Mouse (Mus musculus) MEL (cell line): ENCODE data around the gene Cyth3. TPM values are rescaled to one million over a fixed set of nuclear protein-coding genes. Genes with fewer than 3 reads are reported as not detected.

Source experiments
- DNase-seq: peaks from one replicate; pipeline ENCODE4 v3.0.0; 2011; ENCODE audit warnings: low read depth, low spot score
- H3K27ac ChIP-seq: 2 replicates; pipeline ENCODE4 v1.5.1; 2012; ENCODE audit warnings: low read depth, mild to moderate bottlenecking, control low read depth, low read length, moderate library complexity; ENCODE audit not compliant: control insufficient read depth
- H3K27me3 ChIP-seq, 2 experiments: fragments of 150-350 bp in 1 of 2; sonication (generic) in 1 of 2; 2 replicates each; pipeline ENCODE4 v1.6.1; 2012; ENCODE audit warnings: low read length in 2 of 2, mild to moderate bottlenecking in 2 of 2, improper control_type of control experiment in 1 of 2, moderate library complexity in 1 of 2; ENCODE audit not compliant: insufficient read depth in 2 of 2, control insufficient read depth in 1 of 2
- H3K36me3 ChIP-seq, 2 experiments: 2 replicates each; pipeline ENCODE4 v1.6.1; 2012 to 2014; ENCODE audit warnings: low read length in 2 of 2, improper control_type of control experiment in 1 of 2, inconsistent platforms in 1 of 2, mild to moderate bottlenecking in 1 of 2; ENCODE audit not compliant: insufficient read depth in 2 of 2, control insufficient read depth in 1 of 2
- H3K4me1 ChIP-seq, 2 experiments: fragments of 150-350 bp in 1 of 2; sonication (generic) in 1 of 2; 2 replicates each; pipeline ENCODE4 v1.6.1; 2012; ENCODE audit warnings: low read length in 2 of 2, improper control_type of control experiment in 1 of 2, mild to moderate bottlenecking in 1 of 2; ENCODE audit not compliant: insufficient read depth in 2 of 2, control insufficient read depth in 1 of 2
- H3K4me3 ChIP-seq, 2 experiments: fragments of 150-350 bp in 1 of 2; sonication (generic) in 1 of 2; 2 replicates each; pipeline ENCODE4 v1.5.1; 2012; ENCODE audit warnings: low read depth in 2 of 2, low read length in 2 of 2, mild to moderate bottlenecking in 2 of 2, moderate library complexity in 2 of 2, control low read depth in 1 of 2, improper control_type of control experiment in 1 of 2; ENCODE audit not compliant: control insufficient read depth in 1 of 2, insufficient read depth in 1 of 2
- H3K79me2 ChIP-seq: 2 replicates; pipeline ENCODE4 v1.6.1; 2012; ENCODE audit warnings: mild to moderate bottlenecking, low read length, moderate library complexity; ENCODE audit not compliant: control insufficient read depth, poor library complexity, insufficient read depth
- H3K9ac ChIP-seq: 2 replicates; pipeline ENCODE4 v1.6.1; 2012; ENCODE audit warnings: low read depth, mild to moderate bottlenecking, control low read depth, low read length, moderate library complexity; ENCODE audit not compliant: control insufficient read depth, poor library complexity, severe bottlenecking
- H3K9me3 ChIP-seq: fragments of 150-350 bp; sonication (generic); replicated peaks from 2 replicates; pipeline ENCODE4 v1.6.1; 2012; ENCODE audit warnings: mild to moderate bottlenecking, low read length, improper control_type of control experiment, moderate library complexity; ENCODE audit not compliant: insufficient read depth
- BHLHE40 ChIP-seq: IDR thresholded peaks from 2 replicates; pipeline ENCODE4 v1.6.1; 2012; ENCODE audit warnings: low read depth, mild to moderate bottlenecking, inconsistent platforms, low read length, improper control_type of control experiment, borderline replicate concordance
- CHD2 ChIP-seq: IDR thresholded peaks from 2 replicates; pipeline ENCODE4 v1.6.1; 2011; ENCODE audit warnings: low read length, improper control_type of control experiment
- E2F4 ChIP-seq: IDR thresholded peaks from 2 replicates; pipeline ENCODE4 v1.6.1; 2011; ENCODE audit warnings: low read depth, low read length, improper control_type of control experiment, borderline replicate concordance
- EP300 ChIP-seq, 2 experiments: IDR thresholded peaks; 2 replicates each; pipeline ENCODE4 v1.6.1; 2011; ENCODE audit warnings: improper control_type of control experiment in 2 of 2, low read length in 2 of 2, low read depth in 1 of 2, mild to moderate bottlenecking in 1 of 2
- GABPA ChIP-seq: IDR thresholded peaks from 2 replicates; pipeline ENCODE4 v1.6.1; 2012; ENCODE audit warnings: low read depth, mild to moderate bottlenecking, inconsistent platforms, low read length, improper control_type of control experiment, moderate library complexity
- GATA1 ChIP-seq: IDR thresholded peaks from 2 replicates; pipeline ENCODE4 v1.6.1; 2011; ENCODE audit warnings: low read depth, low read length, improper control_type of control experiment
- JUND ChIP-seq: IDR thresholded peaks from 2 replicates; pipeline ENCODE4 v1.6.1; 2011; ENCODE audit warnings: low read depth, mild to moderate bottlenecking, improper control_type of control experiment, low read length
- KAT2A ChIP-seq: conservative IDR thresholded peaks from 2 replicates; pipeline ENCODE4 v1.6.1; 2012; ENCODE audit warnings: low read depth, low read length, improper control_type of control experiment, inconsistent platforms
- MAZ ChIP-seq: IDR thresholded peaks from 2 replicates; pipeline ENCODE4 v1.6.1; 2012; ENCODE audit warnings: low read depth, mild to moderate bottlenecking, inconsistent platforms, low read length, improper control_type of control experiment
- MEF2A ChIP-seq: IDR thresholded peaks from 2 replicates; pipeline ENCODE4 v1.6.1; 2014; ENCODE audit warnings: low read depth, mild to moderate bottlenecking, inconsistent platforms, low read length, improper control_type of control experiment; ENCODE audit not compliant: poor library complexity, insufficient replicate concordance, severe bottlenecking; ENCODE audit errors: extremely low read depth
- MXI1 ChIP-seq: IDR thresholded peaks from 2 replicates; pipeline ENCODE4 v1.6.1; 2011; ENCODE audit warnings: mild to moderate bottlenecking, low read depth, low read length, improper control_type of control experiment
- MYC ChIP-seq: IDR thresholded peaks from 2 replicates; pipeline ENCODE4 v1.6.1; 2011; ENCODE audit warnings: low read depth, mild to moderate bottlenecking, low read length, improper control_type of control experiment, moderate library complexity
- NRF1 ChIP-seq: IDR thresholded peaks from 2 replicates; pipeline ENCODE4 v1.6.1; 2014; ENCODE audit warnings: low read depth, mild to moderate bottlenecking, inconsistent platforms, low read length, improper control_type of control experiment, moderate library complexity; ENCODE audit not compliant: poor library complexity, insufficient read depth, severe bottlenecking
- POLR2A ChIP-seq, 2 experiments: IDR thresholded peaks; 2 replicates each; pipeline ENCODE4 v1.6.1; 2011 to 2012; ENCODE audit warnings: low read length in 2 of 2, mild to moderate bottlenecking in 2 of 2, control low read depth in 1 of 2, improper control_type of control experiment in 1 of 2, low read depth in 1 of 2, moderate library complexity in 1 of 2; ENCODE audit not compliant: control insufficient read depth in 1 of 2, insufficient read depth in 1 of 2, poor library complexity in 1 of 2
- POLR2AphosphoS5 ChIP-seq: IDR thresholded peaks from 2 replicates; pipeline ENCODE4 v1.6.1; 2012; ENCODE audit warnings: low read depth, borderline replicate concordance, mild to moderate bottlenecking, inconsistent platforms, low read length, moderate library complexity, mixed read lengths
- RAD21 ChIP-seq: IDR thresholded peaks from 2 replicates; pipeline ENCODE4 v1.6.1; 2011; ENCODE audit warnings: mild to moderate bottlenecking, low read depth, low read length, improper control_type of control experiment
- RCOR1 ChIP-seq: IDR thresholded peaks from 2 replicates; pipeline ENCODE4 v1.6.1; 2012; ENCODE audit warnings: low read depth, mild to moderate bottlenecking, inconsistent platforms, low read length, improper control_type of control experiment
- SIN3A ChIP-seq: IDR thresholded peaks from 2 replicates; pipeline ENCODE4 v1.6.1; 2012; ENCODE audit warnings: low read length, improper control_type of control experiment, inconsistent platforms
- TAL1 ChIP-seq: IDR thresholded peaks from 2 replicates; pipeline ENCODE4 v1.6.1; 2012; ENCODE audit warnings: mild to moderate bottlenecking, inconsistent platforms, low read length, moderate library complexity, mixed read lengths
- TBP ChIP-seq: IDR thresholded peaks from 2 replicates; pipeline ENCODE4 v1.8.0; 2011; ENCODE audit warnings: low read depth, low read length, improper control_type of control experiment
- USF2 ChIP-seq, 2 experiments: IDR thresholded peaks; 2 replicates each; pipeline ENCODE4 v1.6.1; 2011 to 2012; ENCODE audit warnings: improper control_type of control experiment in 2 of 2, low read length in 2 of 2, borderline replicate concordance in 1 of 2, inconsistent platforms in 1 of 2, low read depth in 1 of 2, mild to moderate bottlenecking in 1 of 2; ENCODE audit not compliant: insufficient read depth in 1 of 2
- ZC3H11A ChIP-seq: IDR thresholded peaks from 2 replicates; pipeline ENCODE4 v1.6.1; 2012; ENCODE audit warnings: low read depth, mild to moderate bottlenecking, inconsistent platforms, low read length, improper control_type of control experiment
- ZKSCAN1 ChIP-seq: IDR thresholded peaks from 2 replicates; pipeline ENCODE4 v1.6.1; 2012; ENCODE audit warnings: low read depth, mild to moderate bottlenecking, inconsistent platforms, low read length, improper control_type of control experiment, moderate library complexity
- ZMIZ1 ChIP-seq: IDR thresholded peaks from 2 replicates; pipeline ENCODE4 v1.6.1; 2012; ENCODE audit warnings: low read depth, mild to moderate bottlenecking, inconsistent platforms, low read length, improper control_type of control experiment, moderate library complexity
- polyA plus RNA-seq, 2 experiments: library from polyadenylated mRNA; stranded (reverse) in 1 of 2; unstranded in 1 of 2; fragments of >175 nt in 1 of 2; fragments of >200 nt in 1 of 2; gene quantifications; 2 replicates each; pipeline versions ENCODE4 v1.2.1 to v1.2.4; 2012; ENCODE audit warnings: low replicate concordance in 2 of 2, low read depth in 1 of 2; ENCODE audit not compliant: insufficient read length in 2 of 2, insufficient read depth in 1 of 2, missing spikeins in 1 of 2
- total RNA-seq: library from RNA; depleted of rRNA; stranded (reverse); fragments of 300-350 nt; gene quantifications from 2 replicates; pipeline ENCODE4 v1.2.3, GENCODE M21; 2012

Cyth3 gene
- total and polyA plus RNA-seq, 3 experiments, result 41.1 to 44.9 TPM; not detected in 1

DNA sequence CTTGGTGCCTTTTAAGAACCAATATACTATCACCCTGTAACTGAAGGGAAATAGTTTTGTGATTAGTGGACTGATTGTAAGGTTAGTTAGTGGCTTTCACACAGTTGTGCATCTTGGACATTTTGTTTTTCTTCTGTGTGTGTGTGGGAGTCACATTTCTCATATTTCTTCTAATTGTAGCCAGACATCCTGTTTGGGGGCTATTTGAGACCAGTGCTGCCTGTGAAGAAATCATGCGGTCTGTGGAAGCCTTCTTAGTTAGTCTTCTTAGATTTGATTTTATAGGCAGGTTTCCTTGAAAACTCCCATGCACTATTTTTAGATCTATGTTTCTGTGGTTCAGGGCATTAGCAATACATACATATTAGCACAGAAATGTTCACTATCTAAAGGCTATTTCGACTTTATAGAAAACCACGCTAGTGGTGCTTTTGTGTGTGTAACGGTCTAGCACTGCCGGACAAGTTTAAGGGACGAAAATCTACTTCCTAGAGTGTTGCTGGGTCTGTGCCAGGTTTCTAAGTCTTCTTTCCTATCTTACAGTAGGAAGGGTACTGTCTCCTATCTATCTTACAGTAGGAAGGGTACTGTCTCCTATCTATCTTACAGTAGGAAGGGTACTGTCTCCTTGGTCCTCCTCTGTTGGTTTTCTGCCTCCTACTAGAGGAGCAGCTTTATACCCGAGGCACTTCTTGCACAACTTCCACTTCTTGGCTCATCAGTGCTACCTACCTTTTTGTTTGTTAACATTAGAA lies 16.4 kb downstream of the Cyth3 start:
- no peak overlapping the region for H3K4me3 ChIP-seq
- H3K27ac ChIP-seq, result peak overlapping the region; percentile 96
- TF ChIP-seq POLR2A (IDR thresholded peaks at IDR 0.05; ENCODE audit: control insufficient read depth in 1 of 2, insufficient read depth in 1 of 2, low read depth in 1 of 2, low read length in 2 of 2, poor library complexity in 1 of 2) (no peak), RCOR1 (no peak), GATA1 (peak; percentile 71), MEF2A (no peak), SIN3A (peak; percentile 36; the same call in 1 of the 2 replicates), EP300 (IDR thresholded peaks at IDR 0.05; ENCODE audit: low read depth in 1 of 2, low read length in 2 of 2) (peak; percentile 60 to 73)
- TF ChIP-seq, all 39 proteins: peak for 3
- Histone ChIP-seq H3K27me3 (no peaks in the 10 kb centered on the region), H3K9me3 (no peaks in the 10 kb centered on the region), H3K9ac (peak overlapping the region; percentile 1; the same call in 1 of the 2 replicates), H3K79me2 (peaks cover 47% of the 10 kb centered on the region), H3K36me3 (peaks cover 0 to 66% of the 10 kb centered on the region in 2 experiments; a peak in 2 of 4 replicates), H3K4me1 (peaks cover 29 to 49% of the 10 kb centered on the region in 2 experiments)
- DNase-seq, result peak; percentile 72

- H3K27me3 ChIP-seq, result no peaks in the 10 kb centered on the region
- TF ChIP-seq TBP, result no peak
- peak; percentile 41; the same call in 1 of the 2 replicates for TF ChIP-seq ZKSCAN1
- no peak for TF ChIP-seq ZMIZ1
- no peak for TF ChIP-seq MAZ
- no peak for TF ChIP-seq KAT2A
- peaks cover 23 to 44% of the 10 kb centered on the region in 2 experiments for H3K4me1 ChIP-seq
- H3K9me3 ChIP-seq, result no peaks in the 10 kb centered on the region
- DNase-seq, result no peak
- H3K36me3 ChIP-seq, result peaks cover 0 to 61% of the 10 kb centered on the region in 2 experiments; a peak in 2 of 4 replicates
- H3K27ac ChIP-seq, result peak overlapping the region; percentile 96
- peaks cover 47% of the 10 kb centered on the region for H3K79me2 ChIP-seq
- peak overlapping the region; percentile 54 for H3K9ac ChIP-seq
- peak overlapping the region in 1 of 2 experiments; percentile 19; a peak in 2 of 4 replicates for H3K4me3 ChIP-seq
Observed at GRCm38 (mm10) chr5:143639329-143639728, 17.1 kb downstream of the Cyth3 start.

GRCm38 (mm10) chr5:143639810-143640209 lies 17.6 kb downstream of the Cyth3 start:
- peak overlapping the region; percentile 96 for H3K27ac ChIP-seq
- H3K4me3 ChIP-seq, result peak overlapping the region in 1 of 2 experiments; percentile 18; a peak in 2 of 4 replicates
- peaks cover 0 to 61% of the 10 kb centered on the region in 2 experiments; a peak in 2 of 4 replicates for H3K36me3 ChIP-seq
- peak; percentile 96 for DNase-seq
- no peaks in the 10 kb centered on the region for H3K27me3 ChIP-seq
- peak overlapping the region; percentile 56 for H3K9ac ChIP-seq
- peaks cover 43% of the 10 kb centered on the region for H3K79me2 ChIP-seq
- H3K4me1 ChIP-seq, result peaks cover 22 to 39% of the 10 kb centered on the region in 2 experiments
- H3K9me3 ChIP-seq, result no peaks in the 10 kb centered on the region
- no peak for TF ChIP-seq JUND
- no peak for TF ChIP-seq MAZ
- TF ChIP-seq CHD2, result no peak
- peak; percentile 83 for TF ChIP-seq MYC
- peak; percentile 96 for TF ChIP-seq TAL1
- no peak for TF ChIP-seq POLR2AphosphoS5
- TF ChIP-seq SIN3A, result peak; percentile 88
- no peak for TF ChIP-seq E2F4
- TF ChIP-seq BHLHE40, result no peak
- no peak for TF ChIP-seq USF2 (IDR thresholded peaks at IDR 0.05; ENCODE audit: borderline replicate concordance in 1 of 2, insufficient read depth in 1 of 2, low read depth in 1 of 2, low read length in 2 of 2)
- TF ChIP-seq ZMIZ1, result 0 out of 2 replicates have a peak, but pooled peaks have one; percentile 24
- TF ChIP-seq ZKSCAN1, result no peak
- TF ChIP-seq NRF1, result no peak
- no peak for TF ChIP-seq ZC3H11A
- TF ChIP-seq GABPA, result no peak
- peak; percentile 97 for TF ChIP-seq MXI1
- no peak for TF ChIP-seq RAD21
